Mouse (Mus musculus): Measurements from ENCODE around the gene Grik3. TPM values are rescaled to one million over a fixed set of nuclear protein-coding genes. Genes with fewer than 3 reads are reported as not detected.

The Grik3 gene
- total RNA-seq, 2 experiments from 2014 or later: 0.79 to 0.81 TPM

DNA sequence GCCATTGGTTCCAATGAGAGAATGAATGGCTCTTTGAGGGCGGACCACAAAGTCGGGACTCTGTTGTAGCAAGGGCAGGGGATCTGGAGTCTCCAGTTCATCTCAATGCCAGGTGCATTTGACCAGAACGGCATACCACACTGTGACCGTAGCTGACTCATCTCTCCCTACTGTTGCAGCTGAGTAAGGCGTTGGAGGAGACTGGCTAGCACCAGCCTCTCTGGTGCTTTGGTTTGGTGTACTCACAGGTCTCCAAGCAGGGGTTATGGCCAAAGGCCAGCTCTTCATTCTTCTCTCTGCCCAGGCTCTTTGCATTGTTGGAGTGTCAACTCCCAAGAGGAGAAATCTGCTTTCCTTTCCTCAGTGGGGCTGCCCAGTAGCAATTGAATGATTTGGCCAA is 52.7 kb downstream of the Grik3 start:
- DNase-seq (ENCODE audit: low spot score in 2 of 2): no peak

DNA sequence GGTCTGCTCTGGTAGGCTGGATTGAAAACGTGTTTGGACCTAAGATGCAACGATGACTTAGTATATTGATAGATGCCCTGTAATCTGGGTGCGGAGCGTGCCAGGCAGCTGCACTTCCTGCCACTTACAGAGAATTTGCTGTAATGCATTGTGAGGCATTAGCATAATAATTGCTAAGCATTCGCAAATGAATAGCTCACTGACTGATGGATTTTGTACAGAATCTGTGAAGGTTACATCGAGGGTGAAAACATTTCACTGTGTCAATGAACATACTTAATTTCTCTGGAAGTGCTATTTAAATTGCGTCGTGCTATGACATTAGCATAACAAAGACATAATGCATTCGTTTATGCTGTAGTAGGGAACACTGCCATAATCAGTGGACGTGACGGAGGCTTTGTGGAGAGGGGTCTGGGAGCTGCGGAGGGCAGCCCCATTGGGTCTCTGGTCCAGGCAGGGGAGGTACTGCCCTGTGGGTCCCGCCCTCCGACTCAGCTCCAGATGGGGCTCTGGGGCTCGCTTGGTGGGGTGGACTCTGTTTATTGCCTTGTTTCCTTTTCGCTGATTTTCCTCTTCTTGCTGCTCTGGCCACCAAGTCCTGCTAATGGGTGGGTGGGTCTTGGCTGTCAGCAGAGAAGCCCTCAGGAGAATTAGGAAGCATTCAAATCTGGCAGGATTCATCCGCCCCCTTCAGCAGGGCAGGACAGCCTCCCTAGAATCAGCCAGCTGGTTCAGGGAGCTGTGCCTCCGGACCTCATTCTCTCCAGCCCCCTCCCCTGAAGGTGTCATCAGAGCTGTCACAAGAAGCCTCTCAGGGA is 54.7 kb downstream of the Grik3 start:
- no peak for DNase-seq (ENCODE audit: low spot score in 2 of 2)

DNA sequence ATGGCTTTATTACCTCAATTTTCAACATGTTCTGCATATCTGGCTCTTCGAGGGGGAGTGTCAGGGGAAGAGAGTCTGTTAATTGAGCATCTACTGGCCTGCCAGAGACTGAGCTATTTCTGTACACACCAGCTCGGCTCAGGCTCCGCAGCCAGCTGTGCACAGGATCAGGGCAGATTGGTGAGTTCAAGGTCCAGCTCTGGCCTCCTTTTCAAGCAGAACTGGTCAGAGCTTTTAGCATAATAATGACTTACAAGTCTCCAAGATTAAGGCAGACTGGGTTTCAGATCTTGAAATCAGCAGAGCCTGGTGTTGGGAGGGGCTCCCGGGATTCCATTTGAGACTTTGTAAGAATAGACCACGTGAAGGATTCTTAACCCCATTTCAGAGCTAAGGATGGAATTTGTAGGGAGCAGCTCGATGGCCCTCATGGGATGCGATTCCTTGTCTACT is 55.3 kb downstream of the Grik3 start:
- DNase-seq (ENCODE audit: low spot score in 2 of 2): no peak

DNA sequence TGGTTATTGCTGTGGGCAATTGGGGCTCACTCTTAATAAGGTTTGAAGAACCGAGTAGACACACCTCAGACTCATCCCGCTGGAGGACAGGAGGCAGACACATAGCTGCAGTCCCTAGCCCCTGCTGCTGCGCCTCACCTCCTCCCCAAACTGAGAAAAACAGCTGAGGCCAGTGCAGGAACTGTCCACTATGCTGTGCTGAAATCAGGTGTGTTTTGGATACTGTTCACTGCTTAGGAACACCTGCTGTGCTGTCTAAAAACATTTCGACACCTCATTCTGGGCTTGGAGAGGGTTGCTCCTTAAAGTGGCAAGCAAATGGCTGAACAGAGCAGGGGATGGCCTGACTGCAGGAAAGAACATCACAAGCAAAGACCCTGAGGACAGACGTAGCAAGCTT is 57.7 kb downstream of the Grik3 start:
- no peak for DNase-seq (ENCODE audit: low spot score in 2 of 2)

DNA sequence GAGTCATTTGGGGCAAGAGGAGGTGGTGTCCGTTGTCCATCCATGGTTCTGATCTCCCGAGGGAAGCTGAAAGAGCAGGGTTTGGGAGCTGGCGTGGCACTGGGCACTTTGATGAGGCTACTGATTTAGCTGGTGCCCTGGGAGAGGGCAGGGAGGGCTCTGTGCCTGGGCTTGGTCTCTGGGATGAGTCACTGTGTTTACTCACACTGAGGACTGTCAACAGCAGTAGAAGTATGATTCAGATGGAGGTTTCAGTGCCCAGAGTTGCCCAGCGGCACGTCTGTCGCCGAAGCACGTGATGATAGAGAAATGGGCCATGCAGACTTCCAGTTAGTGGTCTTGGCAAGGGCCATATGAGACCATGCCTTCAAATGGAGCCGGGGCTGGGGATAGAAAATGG is 63.3 kb downstream of the Grik3 start:
- DNase-seq (ENCODE audit: low spot score in 2 of 2): no peak

DNA sequence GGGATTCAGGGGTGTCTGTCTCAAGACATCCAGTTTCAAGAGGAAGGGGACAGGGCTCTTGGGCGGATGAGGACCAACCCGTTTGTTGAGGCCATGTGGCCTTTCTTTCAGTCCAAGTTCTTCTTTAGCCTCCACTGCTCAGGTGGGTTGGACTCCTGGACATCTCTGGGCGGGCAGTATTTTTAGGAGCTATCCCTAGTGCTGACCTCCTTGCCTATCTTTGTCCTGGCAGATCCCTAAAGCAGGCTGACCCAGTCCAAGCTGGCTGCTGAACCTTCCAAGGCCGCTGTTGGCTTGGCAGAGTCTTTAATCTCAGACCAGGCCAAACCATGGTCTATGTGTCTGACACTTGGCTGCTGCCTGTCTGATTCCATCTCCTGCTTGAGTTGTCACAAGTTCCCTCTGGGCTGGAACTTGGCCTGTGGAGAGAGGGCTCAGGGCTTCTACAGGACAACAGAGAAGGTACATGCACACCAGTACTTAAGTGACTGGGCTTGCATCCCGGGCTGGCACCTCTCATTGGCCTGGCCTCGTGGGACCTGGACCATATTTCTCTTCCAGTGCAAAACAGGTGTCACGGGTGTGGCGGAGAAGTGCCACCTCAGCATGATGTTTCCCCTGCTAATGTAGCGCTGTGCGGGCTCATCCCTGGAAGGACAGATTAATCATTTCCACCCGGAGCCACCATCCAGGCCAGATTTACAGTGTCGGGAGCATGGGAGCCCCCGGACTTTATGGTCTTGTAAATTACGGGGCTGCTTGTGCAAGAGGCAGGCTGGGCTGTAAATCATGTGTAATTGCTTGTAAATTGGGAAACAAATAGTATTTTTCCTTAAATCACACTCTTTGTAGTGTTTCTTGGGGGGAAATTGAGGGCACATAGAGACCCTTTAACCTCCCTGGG is 66.2 kb downstream of the Grik3 start:
- DNase-seq (ENCODE audit: low spot score in 2 of 2): no peak

DNA sequence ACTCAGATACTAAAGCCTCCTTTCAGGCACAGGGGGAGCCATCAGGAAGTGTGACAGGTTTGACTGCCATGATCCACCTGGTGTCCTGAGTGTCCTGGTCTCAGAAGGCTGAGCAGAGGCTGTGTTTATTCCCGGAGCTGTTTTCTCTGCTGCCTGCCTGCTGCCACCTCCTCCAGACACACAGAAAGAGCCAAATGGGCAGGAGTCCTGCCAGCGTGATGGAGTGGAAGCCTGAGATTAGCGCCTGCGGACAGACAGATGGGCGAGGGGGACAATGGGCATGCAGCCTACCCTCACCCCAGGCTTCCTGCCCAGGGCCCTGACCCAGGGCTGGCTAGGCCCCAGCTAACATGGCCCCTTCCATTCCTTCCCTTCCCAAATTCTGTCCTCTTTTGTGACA is 69.1 kb downstream of the Grik3 start:
- no peak for DNase-seq (ENCODE audit: low spot score in 2 of 2)

DNA sequence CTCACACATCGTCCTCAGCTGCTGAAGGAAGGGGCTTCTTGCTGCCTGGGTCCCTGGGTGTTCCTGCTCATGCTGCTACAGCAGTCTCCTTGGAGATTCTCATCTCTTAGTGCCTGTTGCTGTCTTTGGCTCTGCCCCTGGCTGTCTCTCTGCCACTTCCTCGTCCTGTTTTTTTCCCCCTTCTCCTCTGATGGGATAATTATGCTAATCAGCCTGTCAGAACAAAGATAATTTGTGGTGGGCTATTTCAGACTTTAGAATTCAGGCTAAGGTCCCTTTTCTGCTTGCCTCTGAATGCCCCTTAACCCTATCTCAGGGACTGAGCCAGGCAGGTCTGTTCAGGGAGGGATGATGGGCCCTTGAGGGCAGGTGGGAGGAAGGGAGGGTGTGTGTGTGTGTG is 70.3 kb downstream of the Grik3 start:
- DNase-seq (ENCODE audit: low spot score in 2 of 2): no peak

DNA sequence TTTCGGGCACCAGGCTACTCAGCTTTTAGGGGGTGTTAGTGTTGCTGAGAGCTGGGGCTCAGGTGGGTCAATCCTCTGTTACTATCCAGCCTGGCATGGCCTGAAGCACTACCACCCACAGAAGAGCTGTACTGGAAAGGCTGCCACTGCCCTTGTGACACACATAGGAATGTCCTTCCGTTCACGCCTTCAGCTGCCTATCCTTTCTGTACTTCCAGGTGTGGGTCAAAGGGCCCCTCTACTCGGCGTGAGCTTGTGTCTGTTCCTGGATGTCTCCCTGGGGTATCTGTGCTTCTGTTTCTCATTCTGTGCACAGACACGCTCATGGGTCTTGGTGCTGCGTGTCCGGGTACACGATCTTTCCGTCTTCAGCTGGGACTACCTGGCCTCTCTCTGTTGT is 73.1 kb downstream of the Grik3 start:
- no peak for DNase-seq (ENCODE audit: low spot score in 2 of 2)

DNA sequence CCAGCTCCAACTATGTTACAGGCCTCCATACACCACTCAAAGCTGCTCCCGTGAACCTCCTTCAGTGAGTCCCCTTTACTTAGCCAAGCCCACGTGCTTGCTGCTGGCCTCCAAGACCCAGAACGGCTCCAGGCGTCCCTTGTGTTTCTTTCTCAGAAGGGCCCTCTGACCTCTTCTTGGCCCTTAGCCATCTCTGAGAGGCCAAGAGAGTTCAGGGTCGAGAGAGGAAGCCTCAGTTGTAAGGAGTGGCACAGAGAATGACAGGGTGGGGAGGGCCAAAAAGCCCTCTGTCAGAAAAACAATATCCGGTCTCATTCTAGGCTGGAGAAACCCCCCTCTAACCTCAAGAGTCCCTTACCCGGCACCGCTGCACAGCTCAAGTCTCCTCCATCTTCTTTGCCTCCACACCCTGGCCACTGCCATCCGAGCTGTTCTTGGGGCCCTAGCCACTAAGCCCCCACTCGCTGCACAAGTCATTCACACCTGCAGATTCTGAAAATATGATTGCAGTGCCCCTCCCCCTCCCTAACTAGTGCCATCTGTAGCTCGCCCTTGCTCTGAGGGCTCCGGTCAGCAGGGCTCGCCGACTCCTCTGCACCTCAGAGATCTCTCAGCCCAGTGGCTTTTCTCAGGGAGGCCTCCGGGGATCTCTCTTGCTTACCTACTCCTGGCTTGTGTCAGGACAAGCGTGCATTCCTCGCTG is 73.7 kb downstream of the Grik3 start:
- no peak for DNase-seq (ENCODE audit: low spot score in 2 of 2)

DNA sequence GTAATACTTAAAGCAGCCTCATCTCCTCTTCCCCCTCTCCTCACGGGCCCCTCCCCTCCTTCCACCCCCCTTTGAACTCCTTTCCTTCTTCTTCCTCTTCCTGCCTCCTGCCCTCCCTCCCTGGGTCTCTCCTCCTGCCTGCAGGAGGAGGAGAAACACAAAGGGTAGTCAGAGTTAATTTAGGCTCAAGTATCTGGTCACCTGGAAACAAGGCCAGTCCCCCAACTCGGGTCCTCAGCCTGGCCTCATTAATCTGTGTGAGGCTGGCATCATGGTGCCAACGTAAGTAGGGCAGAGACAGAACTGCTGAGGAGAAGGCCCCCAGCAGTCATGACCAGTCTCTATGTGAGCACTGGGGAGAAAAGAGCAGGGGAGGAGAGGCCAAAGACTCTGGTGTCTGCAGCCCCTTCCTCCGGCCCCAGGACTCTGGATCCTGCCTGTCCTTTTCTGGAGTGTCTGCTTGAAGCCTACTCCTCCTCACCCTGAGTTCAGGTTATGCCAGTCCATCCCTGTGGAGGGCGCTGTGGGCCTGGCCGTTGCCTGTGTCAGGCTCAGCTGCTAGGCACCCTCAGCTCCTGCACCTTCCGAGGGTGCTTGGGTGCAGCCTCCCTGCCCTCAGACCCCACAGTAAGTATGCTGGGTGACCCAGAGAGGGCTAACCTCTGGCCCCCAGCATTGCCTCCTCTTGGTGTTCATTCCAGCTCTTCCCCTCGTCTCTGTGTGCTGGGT is 75.4 kb downstream of the Grik3 start:
- DNase-seq (ENCODE audit: low spot score in 2 of 2): no peak

DNA sequence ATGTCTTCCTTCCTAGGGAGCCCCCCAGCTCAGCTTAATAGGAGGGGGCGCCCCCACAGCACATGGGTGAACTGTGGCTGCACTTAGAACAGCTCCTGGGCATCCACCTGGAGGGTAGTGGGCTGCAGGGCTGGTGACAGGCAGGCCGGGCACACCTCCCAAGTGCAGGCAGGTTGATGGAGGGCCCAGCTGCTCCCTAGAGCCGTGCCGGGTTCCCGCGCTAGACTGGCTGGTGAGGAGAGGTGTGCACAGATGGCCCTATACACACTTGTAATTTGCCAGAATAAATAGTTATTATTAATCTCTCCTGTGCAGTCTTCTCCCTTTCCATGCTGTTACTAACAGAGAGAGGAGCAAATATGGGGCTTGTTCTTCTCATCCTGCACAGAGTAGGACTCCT is 77.7 kb downstream of the Grik3 start:
- no peak for DNase-seq (ENCODE audit: low spot score in 2 of 2)

DNA sequence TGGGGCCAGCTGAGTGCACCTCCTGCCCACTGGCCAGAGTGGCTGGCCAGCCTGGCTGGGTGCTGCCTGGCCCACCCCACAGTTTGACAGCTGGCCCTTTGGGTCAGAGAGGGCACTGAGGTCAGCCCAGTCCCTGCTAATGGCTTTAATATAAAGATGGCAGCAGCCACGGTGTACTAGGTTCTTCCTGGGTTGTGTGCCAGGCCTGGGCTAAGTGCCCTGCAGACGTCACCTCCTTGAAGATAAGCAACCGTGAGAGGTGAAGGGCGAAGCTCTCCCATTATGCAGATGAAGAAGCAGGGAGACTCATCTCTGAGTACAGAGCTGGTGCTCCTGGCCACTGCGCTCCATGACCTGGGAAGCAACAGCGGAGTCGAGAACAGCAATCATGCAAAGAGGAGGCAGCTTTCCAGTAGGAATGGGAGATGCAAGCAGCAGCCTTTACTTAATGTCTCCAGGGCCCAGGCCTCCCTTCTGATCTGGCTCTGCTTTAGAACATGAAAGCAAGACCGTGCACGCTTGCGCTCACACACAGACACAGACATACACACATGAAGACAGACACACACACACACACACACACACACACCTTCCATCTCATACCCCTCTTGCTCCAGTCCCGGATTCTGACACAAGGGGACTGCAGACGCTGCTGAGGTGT is 81.3 kb downstream of the Grik3 start:
- no peak for DNase-seq (ENCODE audit: low spot score in 2 of 2)

DNA sequence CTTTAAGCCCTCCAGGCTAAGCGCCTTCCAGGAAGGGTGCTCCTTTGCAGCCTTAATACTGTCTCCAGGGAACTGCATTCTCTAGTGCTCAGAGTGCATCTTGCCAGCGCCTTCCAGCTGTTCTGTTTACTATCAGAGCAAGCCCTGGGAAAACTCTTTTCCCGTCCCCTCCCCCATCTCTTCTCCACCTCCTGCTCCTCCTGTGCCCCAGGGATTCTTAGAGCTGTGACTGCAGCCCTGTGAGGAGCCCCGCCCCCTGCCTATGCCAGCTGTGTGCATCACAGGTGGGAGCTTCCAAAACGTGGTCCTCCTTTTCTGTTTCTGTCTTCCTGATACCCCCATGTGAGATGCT is 81.8 kb downstream of the Grik3 start:
- no peak for DNase-seq (ENCODE audit: low spot score in 2 of 2)

DNA sequence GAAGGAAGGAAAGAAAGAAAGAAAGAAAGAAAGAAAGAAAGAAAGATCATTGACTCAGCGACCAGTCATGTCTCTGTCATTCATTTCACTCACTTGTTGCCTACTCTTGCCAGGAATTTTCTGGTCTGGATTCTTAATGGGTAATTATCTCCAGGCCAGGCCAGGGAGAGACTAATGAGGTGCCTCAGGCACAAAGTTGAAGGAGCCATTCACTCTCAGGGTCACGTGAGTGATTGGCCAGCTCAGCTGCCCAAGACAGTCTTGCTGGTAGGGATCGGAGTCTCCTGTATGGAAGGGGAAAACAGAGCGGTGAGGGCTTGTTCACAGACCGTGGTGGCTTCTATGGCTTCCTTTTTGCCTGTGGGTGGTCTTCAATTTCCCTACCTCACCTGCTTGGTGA is 82.5 kb downstream of the Grik3 start:
- DNase-seq (ENCODE audit: low spot score in 2 of 2): no peak

DNA sequence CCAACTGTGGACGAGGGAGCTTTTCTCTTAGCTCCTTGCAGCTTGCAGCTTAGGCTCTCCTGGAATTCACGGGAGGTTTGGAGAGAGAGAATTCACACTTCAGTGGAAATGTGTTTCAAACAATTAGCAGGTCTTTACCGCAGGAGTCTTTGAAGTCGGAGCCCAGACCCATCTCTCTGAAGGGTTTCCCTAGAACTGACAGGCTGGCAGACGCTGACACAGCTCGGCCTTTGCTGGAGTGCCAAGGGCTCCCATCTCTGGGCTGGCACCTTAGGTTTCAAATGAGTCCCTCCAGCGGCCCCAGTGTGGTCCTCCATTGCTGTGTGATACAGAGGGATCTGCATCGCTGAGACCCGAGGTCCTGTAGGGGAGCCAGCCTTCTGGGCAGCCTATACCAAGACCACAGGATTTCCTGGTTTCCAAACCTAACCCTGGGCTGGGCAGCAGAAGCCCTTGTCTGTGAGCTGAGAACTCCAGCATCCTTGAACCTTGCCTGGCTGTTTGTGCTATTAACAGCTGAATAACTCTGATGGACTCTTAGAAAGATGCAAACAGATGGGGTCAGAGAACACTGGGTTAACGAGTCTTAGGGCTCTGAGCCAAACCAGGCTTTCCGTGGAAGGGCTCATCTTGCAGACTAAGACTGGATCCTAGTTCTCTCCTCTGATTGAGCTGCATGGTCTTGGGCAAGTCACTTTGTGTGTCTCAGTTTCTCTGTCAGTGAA is 83.6 kb downstream of the Grik3 start:
- DNase-seq (ENCODE audit: low spot score in 2 of 2): no peak

DNA sequence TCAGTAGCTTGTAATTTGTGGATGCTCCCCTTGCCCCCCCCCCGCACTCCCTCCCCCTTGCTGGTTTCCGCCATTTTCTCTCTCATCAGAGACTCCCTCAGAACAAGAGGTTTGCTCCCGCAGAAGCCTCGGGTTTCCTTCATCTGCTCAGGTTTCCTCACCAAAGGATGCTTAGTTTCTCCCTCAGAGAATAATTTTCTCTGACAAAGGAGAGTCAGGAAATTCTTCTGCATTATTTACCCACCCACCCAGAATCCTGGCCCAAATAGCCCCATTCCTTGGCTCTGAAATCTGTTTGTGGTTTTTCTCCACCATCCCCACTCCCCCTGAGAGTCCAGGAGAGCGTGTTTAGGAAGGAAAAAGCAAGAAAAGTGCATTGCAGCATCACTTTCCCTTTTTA is 89.8 kb downstream of the Grik3 start:
- DNase-seq (ENCODE audit: low spot score in 2 of 2): no peak

DNA sequence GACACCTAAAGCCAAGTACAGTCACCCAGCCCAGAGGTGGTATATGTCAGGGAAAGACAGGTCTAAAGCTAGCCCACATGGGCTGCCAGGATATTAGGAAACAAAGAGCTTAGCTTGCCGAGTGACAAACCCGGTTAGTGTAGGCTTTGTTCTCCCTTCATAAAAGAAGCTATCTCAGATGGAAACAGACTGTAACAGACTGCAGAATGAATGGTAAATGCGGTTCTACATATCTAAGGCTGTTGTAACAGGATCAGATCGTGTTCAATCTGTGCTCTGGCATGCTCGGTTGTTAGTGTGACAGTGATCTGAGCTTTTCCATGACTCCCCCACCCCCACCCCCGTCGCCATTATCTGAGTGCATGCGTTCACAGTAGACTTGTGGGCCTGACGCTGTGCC is 92.8 kb downstream of the Grik3 start:
- no peak for DNase-seq (ENCODE audit: low spot score in 2 of 2)

DNA sequence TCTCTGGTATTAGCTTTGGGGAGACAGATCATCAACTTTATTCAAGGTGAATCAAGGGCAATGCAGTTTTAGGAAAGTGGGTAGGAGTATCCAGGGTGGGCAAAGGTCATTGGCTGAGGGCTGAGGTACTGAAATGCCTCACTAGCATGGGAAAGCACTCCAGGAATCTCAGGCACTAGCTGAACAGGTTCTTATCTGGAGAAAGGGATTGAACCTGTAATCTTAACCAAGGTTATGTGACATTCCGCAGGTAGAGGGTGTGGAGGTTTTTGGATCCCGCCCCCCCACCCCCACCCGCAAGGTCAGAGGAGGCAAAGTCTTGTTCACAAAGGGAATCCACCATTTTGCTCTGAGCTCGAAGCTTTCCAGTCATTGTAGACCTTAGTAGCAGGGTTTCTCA is 93.4 kb downstream of the Grik3 start:
- no peak for DNase-seq (ENCODE audit: low spot score in 2 of 2)

DNA sequence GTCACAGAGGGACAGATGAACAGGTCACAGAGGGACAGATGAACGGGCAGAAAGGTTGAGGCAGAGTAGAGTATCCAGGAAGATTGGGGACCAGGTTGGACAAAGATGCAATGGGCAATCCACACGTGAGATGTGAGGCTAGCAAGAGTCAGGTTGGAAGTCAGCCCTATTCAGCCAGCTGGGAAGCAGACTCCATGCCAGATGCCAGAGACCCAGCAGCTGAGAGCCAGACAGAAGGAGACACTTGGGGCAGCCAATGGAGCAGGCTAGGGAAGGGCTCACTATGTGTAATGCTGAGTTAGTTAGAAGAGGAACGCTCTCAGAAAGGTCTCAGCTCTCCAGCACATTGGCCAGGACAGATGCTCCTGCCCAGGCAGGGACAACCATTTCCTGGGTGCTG is 94.2 kb downstream of the Grik3 start:
- DNase-seq (ENCODE audit: low spot score in 2 of 2): no peak
